Mouse (Mus musculus) limb, embryonic 10.5 days (tissue): ENCODE results near the gene Phb. TPM values are rescaled to one million over a fixed set of nuclear protein-coding genes. Genes with fewer than 3 reads are reported as not detected.
A peak's percentile ranks its signal among the peaks of the same experiment; 100 is the strongest.

Source experiments
- DNase-seq: peaks from one replicate; pipeline ENCODE4 v3.0.0-alpha.2; 2017; ENCODE audit warnings: low spot score
- H3K27ac ChIP-seq: fragments of 300-500 bp; sonication (generic); 2 replicates; pipeline ENCODE4 v1.5.1; 2016; ENCODE audit warnings: mild to moderate bottlenecking
- H3K27me3 ChIP-seq: fragments of 300-500 bp; sonication (generic); 2 replicates; pipeline ENCODE4 v1.6.1; 2016; ENCODE audit warnings: low read depth, mild to moderate bottlenecking; ENCODE audit not compliant: poor library complexity, severe bottlenecking
- H3K36me3 ChIP-seq: fragments of 300-500 bp; sonication (generic); 2 replicates; pipeline ENCODE4 v1.6.1; 2016; ENCODE audit warnings: mild to moderate bottlenecking, moderate library complexity
- H3K4me1 ChIP-seq: fragments of 300-500 bp; sonication (generic); 2 replicates; pipeline ENCODE4 v1.6.1; 2016
- H3K4me3 ChIP-seq: fragments of 300-500 bp; sonication (generic); 2 replicates; pipeline ENCODE4 v1.5.1; 2016; ENCODE audit warnings: mild to moderate bottlenecking, moderate library complexity
- H3K9me3 ChIP-seq: fragments of 300-500 bp; sonication (generic); replicated peaks from 2 replicates; pipeline ENCODE4 v1.6.1; 2016; ENCODE audit warnings: mild to moderate bottlenecking
- WGBS: fragments of 180-500 bp; shearing (Covaris S2); methylation state at CpG from one replicate; pipeline ENCODE4 v1.1.7; 2016; 5-methylcytosine and 5-hydroxymethylcytosine counted together
- polyA plus RNA-seq: library from polyadenylated mRNA; unstranded; fragments of >200 nt; fragmentation: Nextera tagmentation; extraction: Ambion mirVana; gene quantifications from 2 replicates; pipeline ENCODE4 v1.2.1, GENCODE M21; 2016

Gene Phb
- polyA plus RNA-seq, 1 experiment from 2014 or later, result 293 TPM

DNA sequence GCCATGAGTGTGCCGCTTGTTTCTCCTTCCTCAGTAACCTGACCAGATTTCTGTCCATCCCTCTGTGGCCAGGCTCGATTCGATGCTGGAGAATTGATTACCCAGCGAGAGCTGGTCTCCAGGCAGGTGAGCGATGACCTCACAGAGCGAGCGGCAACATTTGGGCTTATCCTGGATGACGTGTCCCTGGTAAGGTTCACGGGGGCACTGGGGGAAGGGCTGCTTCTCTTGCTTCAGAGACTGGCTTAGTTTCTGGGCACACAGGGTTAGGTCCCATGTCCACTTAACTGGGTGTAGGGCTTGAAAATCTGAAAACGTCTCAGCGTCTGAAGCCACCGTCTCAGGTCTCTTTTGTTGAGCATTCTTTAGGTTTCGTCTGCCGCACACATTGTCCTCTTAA, 8.7 kb downstream of the Phb start:
- no peak for DNase-seq
- peak overlapping the region; percentile 62; the same call in 1 of the 2 replicates for H3K27ac ChIP-seq
- WGBS, result 92% methylated on average over 14 of the region's 14 CpGs

DNA sequence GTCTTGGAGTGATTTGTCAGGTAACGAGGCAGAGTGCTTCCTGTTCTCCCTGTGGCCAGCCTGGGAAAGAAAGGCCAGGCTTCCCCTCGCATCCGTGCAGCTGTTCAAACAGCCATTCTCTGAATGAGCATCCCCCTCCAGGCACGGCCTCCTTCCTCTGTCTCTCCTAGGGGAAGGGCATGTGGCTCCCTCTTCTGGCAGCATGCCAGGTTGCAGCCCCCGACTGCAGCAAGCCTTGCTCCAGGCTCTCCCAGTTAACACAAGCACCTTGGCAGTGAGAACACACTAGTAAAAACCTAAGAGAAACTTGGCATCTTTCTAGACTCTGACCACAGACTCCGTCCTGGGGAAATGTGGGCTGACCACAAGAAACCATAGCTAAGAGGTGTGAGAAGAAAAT, 9.6 kb downstream of the Phb start:
- Histone ChIP-seq H3K4me3 (no peak overlapping the region), H3K36me3 (peaks cover 97% of the 10 kb centered on the region), H3K27ac (0 out of 2 replicates have a peak overlapping the region, but pooled peaks have one; percentile 36), H3K27me3 (no peaks in the 10 kb centered on the region), H3K4me1 (peaks cover 40% of the 10 kb centered on the region), H3K9me3 (no peaks in the 10 kb centered on the region)
- WGBS, result 21% methylated on average over 6 of the region's 6 CpGs
- DNase-seq, result peak; percentile 88

More for the DNA sequence above, 8.7 kb downstream of the Phb start:
- Histone ChIP-seq H3K27me3 (no peaks in the 10 kb centered on the region), H3K36me3 (peaks cover 97% of the 10 kb centered on the region), H3K9me3 (no peaks in the 10 kb centered on the region), H3K4me3 (no peak overlapping the region), H3K4me1 (peaks cover 31% of the 10 kb centered on the region)

DNA sequence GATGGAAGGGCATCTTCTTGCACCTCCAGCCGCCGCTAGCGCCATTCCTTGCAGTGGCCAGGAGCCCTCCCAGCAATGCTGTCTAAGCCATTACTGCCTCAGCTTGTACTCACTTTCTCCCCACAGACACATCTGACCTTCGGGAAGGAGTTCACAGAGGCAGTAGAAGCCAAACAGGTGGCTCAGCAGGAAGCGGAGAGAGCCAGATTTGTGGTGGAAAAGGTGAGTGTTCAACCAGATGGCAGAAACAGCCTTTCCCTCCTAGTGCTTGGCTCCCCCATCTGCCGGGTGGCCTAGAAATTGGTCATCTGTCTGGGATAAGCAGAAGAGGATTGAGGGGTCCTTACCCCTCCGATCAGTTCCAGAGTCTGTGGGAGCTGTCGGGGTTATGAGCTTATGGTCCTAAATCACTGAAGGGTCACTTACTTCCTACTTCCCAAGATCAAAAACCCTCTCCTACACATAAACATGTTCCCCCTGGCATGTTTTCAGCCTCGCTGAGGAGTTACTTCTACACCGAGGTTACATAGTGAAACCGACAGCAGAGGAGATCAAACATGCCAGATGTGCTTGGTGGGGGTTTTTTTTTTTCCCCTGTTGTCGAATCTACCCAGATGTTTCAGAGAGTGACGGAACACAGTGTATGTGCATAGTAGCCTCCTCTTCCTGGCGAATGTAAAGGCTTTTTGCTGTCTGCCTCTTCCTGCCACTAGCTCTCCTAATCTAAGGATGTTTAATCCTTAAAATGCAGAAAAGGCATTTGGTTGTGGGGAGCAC, 11.4 kb downstream of the Phb start:
- Histone ChIP-seq H3K4me3 (no peak overlapping the region), H3K36me3 (peaks cover 93% of the 10 kb centered on the region), H3K27ac (peak overlapping the region; percentile 11), H3K9me3 (no peaks in the 10 kb centered on the region), H3K4me1 (peaks cover 57% of the 10 kb centered on the region), H3K27me3 (no peaks in the 10 kb centered on the region)
- 76% methylated on average over 14 of the region's 14 CpGs for WGBS
- DNase-seq, result no peak

DNA sequence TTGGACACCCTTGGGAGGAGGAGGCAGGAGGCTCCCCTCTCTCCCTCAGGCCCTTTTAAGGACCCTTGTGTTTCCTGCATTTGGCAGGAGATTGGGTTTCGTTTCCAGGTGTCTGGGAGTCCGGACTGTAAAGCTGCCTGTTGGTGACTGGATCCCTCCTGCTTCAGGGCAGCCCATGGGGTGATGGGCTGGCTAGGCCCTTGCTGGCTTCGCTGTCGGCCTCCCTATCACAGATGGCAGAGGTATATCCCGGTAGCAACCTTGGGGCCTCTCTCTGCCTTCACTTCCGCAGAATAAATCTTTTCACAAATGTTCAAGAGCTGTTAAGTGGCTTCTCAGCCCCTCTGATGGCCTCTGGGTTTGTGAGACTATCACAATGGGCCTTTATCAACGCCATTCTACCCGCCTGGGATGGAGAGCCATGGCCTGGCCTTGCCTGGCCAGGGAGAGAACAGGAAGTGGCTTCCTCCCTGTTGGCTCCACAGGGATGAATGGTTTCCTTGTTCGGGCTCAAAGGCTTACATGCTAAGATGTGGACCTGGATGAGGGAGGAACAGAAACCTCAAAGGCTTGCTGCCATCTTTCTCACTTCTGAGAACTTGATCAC, 15.3 kb downstream of the Phb start:
- no peaks in the 10 kb centered on the region for H3K9me3 ChIP-seq
- no peaks in the 10 kb centered on the region for H3K27me3 ChIP-seq
- H3K27ac ChIP-seq, result peak overlapping the region; percentile 79
- H3K36me3 ChIP-seq, result peaks cover 59% of the 10 kb centered on the region
- peak; percentile 51 for DNase-seq
- WGBS, result 62% methylated on average over 9 of the region's 9 CpGs
- H3K4me1 ChIP-seq, result peaks cover 43% of the 10 kb centered on the region
- no peak overlapping the region; the same call in 1 of the 2 replicates for H3K4me3 ChIP-seq

DNA sequence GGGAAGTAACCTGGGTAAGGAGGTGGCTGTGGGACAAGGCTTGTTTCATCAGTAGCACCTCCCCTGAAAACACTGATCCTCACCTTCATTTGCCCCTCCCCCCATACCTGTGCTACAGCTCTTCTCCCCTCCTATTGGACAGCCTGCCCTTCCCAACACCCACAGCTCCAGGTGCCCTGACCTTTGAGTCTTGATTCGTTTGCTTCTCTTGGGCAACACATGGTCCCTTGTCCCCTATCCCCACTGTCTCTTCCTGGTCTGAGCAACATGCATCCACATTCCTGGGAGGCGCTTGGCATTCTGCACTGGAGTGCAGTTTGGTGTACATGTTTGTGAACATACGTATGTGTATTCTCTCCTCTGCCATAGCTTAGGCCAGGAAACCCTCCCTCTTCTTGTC, 16.2 kb downstream of the Phb start:
- Histone ChIP-seq H3K27me3 (no peaks in the 10 kb centered on the region), H3K27ac (peak overlapping the region; percentile 79), H3K4me3 (no peak overlapping the region), H3K36me3 (peaks cover 50% of the 10 kb centered on the region), H3K4me1 (peaks cover 35% of the 10 kb centered on the region), H3K9me3 (no peaks in the 10 kb centered on the region)
- DNase-seq, result no peak
- WGBS, result 85% methylated on average over 3 of the region's 3 CpGs

DNA sequence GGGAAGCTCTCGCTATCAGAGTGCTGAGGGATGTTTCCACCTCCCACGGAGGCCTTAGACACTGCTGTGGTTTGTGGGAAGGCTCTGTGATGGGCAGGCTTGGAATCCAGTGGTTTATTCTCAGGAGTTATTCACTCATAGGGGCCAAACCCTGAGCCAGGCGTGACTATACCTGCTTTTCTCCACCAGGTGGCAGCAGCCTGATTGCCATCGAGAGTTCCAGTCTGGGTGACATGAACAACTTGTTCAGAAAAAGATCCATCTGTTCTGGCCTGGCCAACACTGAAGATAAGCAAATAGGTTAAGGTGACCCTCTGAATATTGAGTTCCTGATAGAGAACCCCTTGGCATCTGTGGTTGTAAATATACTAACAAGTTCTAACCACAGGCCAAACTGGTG, 19.3 kb downstream of the Phb start:
- H3K4me1 ChIP-seq, result peaks cover 33% of the 10 kb centered on the region
- no peak overlapping the region for H3K4me3 ChIP-seq
- H3K9me3 ChIP-seq, result no peaks in the 10 kb centered on the region
- DNase-seq, result peak; percentile 80
- H3K27me3 ChIP-seq, result no peaks in the 10 kb centered on the region
- 7% methylated on average over 4 of the region's 4 CpGs for whole genome bisulfite sequencing
- H3K27ac ChIP-seq, result no peak overlapping the region
- H3K36me3 ChIP-seq, result peaks cover 22% of the 10 kb centered on the region

DNA sequence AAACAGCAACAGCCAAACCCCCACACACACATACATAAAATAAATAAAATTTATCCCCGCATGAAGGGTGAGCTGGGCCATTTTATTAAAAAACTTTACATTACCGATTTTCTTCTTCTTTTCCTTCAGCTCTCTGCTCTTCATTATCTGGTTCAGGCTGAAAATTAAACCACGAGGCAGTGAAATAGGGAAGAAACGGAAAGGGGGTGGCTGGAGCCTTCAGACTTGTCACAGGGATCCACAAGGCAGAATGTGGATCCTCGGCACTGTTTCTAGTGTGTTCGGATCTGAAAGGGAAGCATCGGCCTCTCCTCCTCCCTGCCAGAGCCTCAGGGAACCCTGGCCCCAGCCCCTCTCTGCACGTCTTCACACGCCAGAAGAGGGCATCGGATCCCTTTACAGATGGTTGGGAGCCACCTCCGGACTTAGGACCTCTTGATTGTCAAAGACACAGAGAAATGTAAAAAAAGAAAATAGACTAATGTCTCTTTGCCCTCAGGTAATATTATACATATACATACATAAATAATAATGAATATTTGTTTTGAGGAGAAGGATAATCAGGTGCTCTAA, 20.4 kb downstream of the Phb start:
- no peak for DNase-seq
- Histone ChIP-seq H3K36me3 (peaks cover 10% of the 10 kb centered on the region; the same call in 1 of the 2 replicates), H3K27ac (0 out of 2 replicates have a peak overlapping the region, but pooled peaks have one; percentile 20), H3K27me3 (no peaks in the 10 kb centered on the region), H3K4me1 (peaks cover 22% of the 10 kb centered on the region), H3K4me3 (no peak overlapping the region), H3K9me3 (no peaks in the 10 kb centered on the region)
- 46% methylated on average over 11 of the region's 11 CpGs for WGBS

DNA sequence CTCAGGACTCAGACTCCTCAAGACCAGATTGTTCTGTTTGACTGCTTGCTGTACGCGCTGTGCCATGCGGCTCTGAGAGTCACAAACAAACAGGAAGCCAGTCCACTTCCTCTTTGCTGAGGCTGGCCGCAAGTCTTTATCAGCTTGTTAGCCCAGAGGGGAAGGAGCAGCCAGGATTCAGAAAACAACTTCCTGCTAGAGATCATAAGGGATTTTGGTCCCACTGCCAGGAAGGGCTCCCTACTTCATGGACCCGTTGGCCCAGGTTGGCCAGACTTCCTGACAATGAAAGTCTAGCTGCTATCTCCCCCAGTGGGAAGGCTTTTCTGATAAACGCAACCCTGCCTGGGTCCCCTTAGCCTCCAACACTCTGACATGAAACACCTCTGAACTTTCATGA, 21.8 kb downstream of the Phb start:
- 71% methylated on average over 6 of the region's 6 CpGs for WGBS
- peak overlapping the region; percentile 77 for H3K27ac ChIP-seq
- no peaks in the 10 kb centered on the region for H3K9me3 ChIP-seq
- DNase-seq, result no peak
- no peak overlapping the region for H3K4me3 ChIP-seq
- peaks cover 6% of the 10 kb centered on the region; the same call in 1 of the 2 replicates for H3K36me3 ChIP-seq
- no peaks in the 10 kb centered on the region for H3K27me3 ChIP-seq
- H3K4me1 ChIP-seq, result peaks cover 13% of the 10 kb centered on the region

DNA sequence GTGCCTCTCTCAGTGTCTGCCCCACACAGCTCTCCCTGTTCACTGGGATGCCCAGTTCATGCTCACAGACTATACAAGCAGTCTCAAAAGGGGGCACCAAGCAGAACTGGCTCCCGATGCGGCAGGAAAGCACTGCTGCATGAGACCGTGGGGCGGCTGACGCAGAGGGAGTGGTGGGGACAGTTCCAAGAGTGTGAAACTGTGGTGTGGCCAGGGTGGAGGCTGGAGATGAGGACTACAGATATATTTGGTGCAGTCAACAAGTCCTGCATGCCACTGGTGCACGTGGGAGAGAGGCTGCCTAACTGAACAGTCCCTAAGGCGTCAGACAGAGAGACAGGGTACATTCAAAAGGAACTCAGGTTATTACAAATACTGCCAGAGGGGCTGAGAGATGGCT, 22.2 kb downstream of the Phb start:
- Histone ChIP-seq H3K9me3 (no peaks in the 10 kb centered on the region), H3K36me3 (peaks cover 6% of the 10 kb centered on the region; the same call in 1 of the 2 replicates), H3K4me3 (no peak overlapping the region), H3K4me1 (peaks cover 13% of the 10 kb centered on the region), H3K27me3 (no peaks in the 10 kb centered on the region), H3K27ac (peak overlapping the region; percentile 77)
- DNase-seq, result no peak
- WGBS, result 69% methylated on average over 7 of the region's 7 CpGs

DNA sequence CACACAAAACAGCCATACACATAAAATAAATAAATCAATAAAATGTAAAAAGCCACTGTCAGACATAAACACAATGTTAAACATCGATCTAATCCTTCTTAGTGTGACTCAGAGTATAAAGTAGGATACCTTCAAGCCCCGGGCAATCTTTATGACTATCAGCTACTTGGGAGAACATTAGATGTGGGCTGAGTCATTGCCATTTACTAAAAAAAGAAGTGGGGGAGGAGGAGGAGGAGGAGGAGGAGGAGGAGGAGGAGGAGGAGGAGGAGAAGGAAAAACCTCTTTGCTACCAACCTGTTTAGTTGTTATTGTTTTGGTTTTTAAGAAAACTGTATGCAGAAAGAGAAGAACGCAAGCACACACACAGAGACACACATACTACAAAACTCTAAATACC, 22.8 kb downstream of the Phb start:
- DNase-seq, result no peak
- WGBS, result 93% methylated on average over 3 of the region's 3 CpGs

DNA sequence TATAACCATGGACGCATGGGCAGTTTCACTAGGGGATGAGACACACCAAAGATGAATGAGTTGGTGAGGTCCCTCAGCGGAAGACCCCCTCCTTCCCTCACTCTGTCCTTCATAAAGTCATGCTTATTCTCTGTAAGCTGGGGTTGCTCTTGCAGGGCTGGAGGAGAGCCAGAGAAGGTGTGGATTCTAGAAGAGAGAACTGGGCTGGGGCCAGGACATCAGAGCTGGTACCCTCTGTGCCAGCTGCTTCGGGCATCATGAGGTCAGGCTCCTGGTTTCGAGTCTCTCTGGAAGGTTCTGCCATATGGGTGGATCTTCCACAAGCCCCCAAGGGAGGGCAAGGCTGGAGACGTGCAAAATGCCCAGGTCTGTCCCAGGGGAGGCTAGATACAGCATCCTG, 31.8 kb downstream of the Phb start:
- no peak overlapping the region for H3K4me3 ChIP-seq
- H3K4me1 ChIP-seq, result peaks cover 6% of the 10 kb centered on the region; the same call in 1 of the 2 replicates
- no peaks in the 10 kb centered on the region for H3K9me3 ChIP-seq
- H3K27me3 ChIP-seq, result no peaks in the 10 kb centered on the region; the same call in 1 of the 2 replicates
- WGBS, result 87% methylated on average over 5 of the region's 5 CpGs
- no peak overlapping the region for H3K27ac ChIP-seq
- DNase-seq, result no peak
- no peaks in the 10 kb centered on the region for H3K36me3 ChIP-seq

More for the DNA sequence above, 22.8 kb downstream of the Phb start:
- peaks cover 13% of the 10 kb centered on the region for H3K4me1 ChIP-seq
- no peak overlapping the region for H3K4me3 ChIP-seq
- H3K27ac ChIP-seq, result no peak overlapping the region; the same call in 1 of the 2 replicates
- no peaks in the 10 kb centered on the region for H3K27me3 ChIP-seq
- H3K9me3 ChIP-seq, result no peaks in the 10 kb centered on the region
- 0 out of 2 replicates have a peak, but pooled peaks cover under 1% of the 10 kb centered on the region for H3K36me3 ChIP-seq

DNA sequence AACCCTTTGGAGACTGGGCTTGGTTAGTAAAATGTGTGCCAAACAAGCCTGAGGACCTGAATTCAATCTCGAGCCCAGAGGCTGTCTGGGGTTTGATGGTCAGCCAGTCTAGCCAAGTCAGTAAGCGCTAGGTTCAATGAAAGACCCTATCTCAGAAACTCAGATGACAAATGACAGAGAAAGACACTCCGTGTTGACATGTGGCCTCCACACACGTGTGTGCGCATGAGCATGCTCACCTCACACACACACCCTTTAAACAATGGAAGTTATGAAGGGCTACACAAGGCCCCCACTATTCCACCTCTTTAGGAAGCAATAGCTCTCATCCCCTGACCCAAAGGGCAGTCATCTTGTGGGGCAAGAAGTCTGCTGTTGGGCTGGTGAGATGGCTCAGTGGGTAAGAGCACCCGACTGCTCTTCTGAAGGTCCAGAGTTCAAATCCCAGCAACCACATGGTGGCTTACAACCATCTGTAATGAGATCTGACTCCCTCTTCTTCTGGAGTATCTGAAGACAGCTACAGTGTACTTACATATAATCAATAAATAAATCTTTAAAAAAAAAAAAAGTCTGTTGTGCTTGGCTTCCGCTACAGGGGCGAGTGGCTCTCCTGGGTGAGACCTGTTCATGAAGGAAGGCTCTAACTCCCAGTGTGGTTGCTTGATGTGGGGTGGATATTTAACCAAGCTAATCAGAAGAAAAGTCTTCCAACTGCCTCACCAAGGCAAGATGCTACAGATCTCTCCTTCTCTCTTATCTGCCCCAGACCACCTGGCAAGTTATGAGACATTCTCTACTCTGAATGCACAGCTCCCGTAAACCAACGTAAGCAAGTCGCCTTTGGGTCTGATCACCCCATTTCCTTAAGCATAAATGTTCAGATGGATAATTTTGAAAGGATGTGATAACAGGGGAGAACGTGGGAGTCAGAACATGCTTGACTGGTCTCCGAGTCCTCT, 34.3 kb downstream of the Phb start:
- 94% methylated on average over 13 of the region's 13 CpGs for WGBS
- H3K4me1 ChIP-seq, result peaks cover 6% of the 10 kb centered on the region; the same call in 1 of the 2 replicates
- no peaks in the 10 kb centered on the region for H3K36me3 ChIP-seq

More for the DNA sequence above, 34.3 kb downstream of the Phb start:
- no peaks in the 10 kb centered on the region; the same call in 1 of the 2 replicates for H3K27me3 ChIP-seq
- no peak overlapping the region for H3K27ac ChIP-seq
- H3K4me3 ChIP-seq, result no peak overlapping the region
- no peaks in the 10 kb centered on the region for H3K9me3 ChIP-seq
- DNase-seq, result no peak
